ENCODE assay signal across 12 mouse cellular contexts in genomic region chr15:97854551-97854950, GRCm38 (mm10). TPM values are rescaled to one million over a fixed set of nuclear protein-coding genes. Genes with fewer than 3 reads are reported as not detected.
A peak's percentile ranks its signal among the peaks of the same experiment; 100 is the strongest.
DNase-seq lines count a peak whose midpoint lies in the region.
"Had no signal": no experiment of that assay in that cellular context is flagged by ENCODE, and none has a peak within 500 bp of the region (broad histone marks: within the 10 kb centered on the region; RNA-seq: fewer than 3 reads in every experiment).

No protein-coding gene starts in this region.

- intact Hi-C loops in left cerebral cortex, postnatal 10 days (cut with DNase I), result loop anchor here (5.0 kb wide), 1 partner anchor 98 kb away; no protein-coding TSS in a partner anchor

- peak; percentile 15 to 55 for DNase-seq in left cerebral cortex, adult 18-20 months (ENCODE audit: low spot score in 2 of 2)
- no peak for DNase-seq in left cerebral cortex, postnatal 10 days (ENCODE audit: extremely low spot score in 1 of 2, low spot score in 2 of 2)
- peak; percentile 67 for DNase-seq in right cerebral cortex, adult 18-20 months
- DNase-seq in right cerebral cortex, postnatal 25 days, result no peak
- DNase-seq in induced T-regulatory cell, adult 2 months (ENCODE audit: low read depth), result peak; percentile 15
- DNase-seq in MN1 (ENCODE audit: low spot score), result no peak
- DNase-seq: adrenal gland, postnatal 10 days; cerebellum, adult 11-12 months; cerebellum, adult 9-10 months; cerebellum, postnatal 25 days; gastrocnemius, adult 2 months; gastrocnemius, postnatal 25 days had no signal

RNA-seq across cellular contexts. Expression of gene Hdac7, which starts 10.2 kb away (rescaled TPM):
- total RNA-seq in left cerebral cortex, adult 18-20 months (2021), result 10 to 100 TPM; 31.5 to 36.1 TPM
- 10 to 100 TPM; 21.5 to 23.5 TPM for total RNA-seq in left cerebral cortex, postnatal 10 days (2021)

RNA-seq across cellular contexts. Expression of gene Vdr, which starts 55.9 kb away (rescaled TPM):
- 1 to 10 TPM in 1 of 2 experiments, under 1 TPM in 1; 0.75 to 2.3 TPM for total RNA-seq in left cerebral cortex, adult 18-20 months (2021)
- under 1 TPM; 0.14 to 0.36 TPM for total RNA-seq in left cerebral cortex, postnatal 10 days (2021)

Comparison
In these comparisons a context has a peak if more than half of its experiments do, and no peak if none do; other contexts are left out.
1. DNase-seq: peak in left cerebral cortex, adult 18-20 months (2 of 2), right cerebral cortex, adult 18-20 months (single experiment) and induced T-regulatory cell, adult 2 months (single experiment); none in left cerebral cortex, postnatal 10 days (0 of 2), right cerebral cortex, postnatal 25 days (single experiment) and MN1 (single experiment).